Mouse (Mus musculus): ENCODE measurements at regions not wholly inside any gene's neighbourhood (a gene's known extent, or its start where the extent isn't known, plus 50 kb on each side); places are given as distances from the start of the nearest gene placed in this dataset.
A peak's percentile ranks its signal among the peaks of the same experiment; 100 is the strongest.

DNA sequence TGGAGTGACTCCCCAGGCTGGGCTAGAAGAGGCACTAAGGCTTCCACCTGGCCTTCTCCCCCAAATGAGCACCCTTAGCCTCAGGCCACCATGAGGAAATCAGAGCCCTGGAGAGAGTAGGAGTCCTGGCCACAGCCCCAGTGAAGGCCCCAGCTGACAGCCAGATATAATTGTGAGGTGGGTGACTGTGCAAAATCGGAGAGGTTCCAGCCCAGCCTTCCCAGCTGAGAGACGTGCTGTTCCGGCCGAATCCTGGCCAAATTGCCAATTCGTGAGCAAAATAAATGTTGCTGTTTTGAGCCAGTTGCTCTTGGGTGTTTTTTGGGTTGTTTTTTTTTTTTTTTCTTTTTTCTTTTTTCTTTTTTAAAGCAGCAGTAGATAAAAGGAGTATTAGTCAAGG lies 169.9 kb upstream of the Il12b start:
- DNase-seq, result no peak

DNA sequence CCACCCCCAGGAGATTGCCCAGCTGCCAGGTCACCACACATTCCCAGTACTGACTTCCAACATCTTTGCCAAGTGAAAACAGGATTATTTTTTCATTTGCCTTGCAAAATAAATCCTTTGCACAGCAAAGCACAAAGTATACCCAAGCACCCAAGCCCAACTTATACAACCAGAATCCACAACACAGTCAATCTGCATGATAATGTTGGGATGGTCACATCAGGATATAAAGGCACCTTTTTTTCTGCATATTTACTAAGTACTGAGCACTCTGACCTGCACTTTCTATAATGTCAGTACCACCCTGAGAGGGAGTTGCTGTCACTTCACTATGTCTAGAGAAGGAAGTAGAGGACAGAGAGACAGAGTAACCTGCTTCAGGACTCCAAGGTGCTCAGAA lies 164.4 kb upstream of the Il12b start:
- no peak for DNase-seq

DNA sequence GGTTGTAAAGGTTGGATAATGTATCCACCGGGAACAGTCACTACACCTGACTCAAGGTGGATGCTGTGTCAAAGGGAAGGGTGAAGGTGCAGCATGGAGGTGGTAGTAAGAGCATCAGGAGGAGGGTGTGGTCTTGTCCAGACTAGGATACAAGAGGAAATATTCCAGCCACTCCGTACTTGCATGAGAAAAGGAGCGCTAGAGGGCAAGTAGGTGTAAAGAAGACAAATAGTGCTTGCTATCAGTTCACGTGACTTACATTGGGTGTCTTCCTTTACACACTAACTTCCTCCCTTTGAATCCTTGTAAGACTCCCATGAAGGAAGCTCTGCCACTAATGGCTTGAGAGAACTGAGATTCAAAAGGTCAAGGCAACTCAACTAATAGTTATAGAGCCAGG lies 161.8 kb upstream of the Il12b start:
- no peak for DNase-seq

DNA sequence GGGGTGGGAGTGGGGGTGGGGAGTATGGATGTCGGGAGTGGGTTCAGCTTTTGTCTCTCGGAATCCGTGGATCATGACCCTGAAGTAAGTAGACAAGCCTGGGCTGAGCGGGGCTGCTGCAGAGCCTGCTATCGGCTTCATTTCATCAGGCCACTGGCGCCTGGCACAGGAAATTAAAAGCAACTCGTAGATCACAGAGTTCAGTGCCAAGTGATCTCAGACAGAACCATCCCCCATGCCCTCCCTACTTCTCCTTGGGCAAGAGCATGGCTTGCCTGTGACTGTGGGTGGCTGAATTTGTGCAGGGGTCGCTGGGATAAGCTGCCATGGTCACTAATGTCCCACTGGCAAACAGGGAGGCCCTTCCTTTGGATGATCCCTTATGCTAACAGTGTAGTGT lies 161.3 kb upstream of the Il12b start:
- DNase-seq, result peak; percentile 56

DNA sequence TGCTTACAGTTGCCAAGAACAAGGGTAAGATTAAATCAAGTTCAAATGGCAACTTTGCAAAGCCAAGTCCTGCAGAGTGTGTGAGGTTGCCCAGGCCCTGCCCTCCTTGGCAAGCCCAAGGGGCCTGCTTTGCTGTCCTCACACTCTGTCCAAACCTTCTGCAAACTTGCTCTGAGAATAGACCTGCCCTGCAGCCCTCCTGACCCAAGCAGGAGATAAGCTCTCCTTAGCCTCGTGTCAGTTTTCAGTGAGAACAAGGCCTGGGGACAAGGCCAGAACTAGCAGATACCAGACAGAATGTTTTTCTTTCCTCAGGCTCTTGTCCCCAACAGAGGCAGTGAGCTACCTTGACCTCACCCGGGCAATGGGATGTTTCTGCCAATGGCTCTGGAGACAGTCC lies 156.7 kb upstream of the Il12b start:
- DNase-seq, result peak; percentile 27

DNA sequence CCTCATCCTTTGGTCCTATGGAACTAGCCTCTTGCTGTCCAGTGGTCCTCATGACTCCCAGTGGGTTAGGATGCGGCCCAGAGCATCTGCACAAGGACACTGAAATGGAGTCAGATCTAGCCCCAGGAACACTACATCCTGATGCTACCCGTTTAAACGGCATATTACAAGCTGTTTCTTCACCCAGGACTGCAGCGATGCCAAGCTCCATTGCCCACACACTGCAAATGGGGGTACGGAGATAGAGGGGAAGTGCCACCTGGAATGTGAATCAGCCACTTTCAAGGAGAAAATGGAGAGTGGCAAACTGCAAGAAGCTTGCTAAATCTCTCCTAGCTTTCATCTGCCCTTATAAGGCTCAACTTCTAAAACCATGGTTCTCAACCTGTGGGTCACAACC lies 148.0 kb upstream of the Il12b start:
- DNase-seq, result no peak

DNA sequence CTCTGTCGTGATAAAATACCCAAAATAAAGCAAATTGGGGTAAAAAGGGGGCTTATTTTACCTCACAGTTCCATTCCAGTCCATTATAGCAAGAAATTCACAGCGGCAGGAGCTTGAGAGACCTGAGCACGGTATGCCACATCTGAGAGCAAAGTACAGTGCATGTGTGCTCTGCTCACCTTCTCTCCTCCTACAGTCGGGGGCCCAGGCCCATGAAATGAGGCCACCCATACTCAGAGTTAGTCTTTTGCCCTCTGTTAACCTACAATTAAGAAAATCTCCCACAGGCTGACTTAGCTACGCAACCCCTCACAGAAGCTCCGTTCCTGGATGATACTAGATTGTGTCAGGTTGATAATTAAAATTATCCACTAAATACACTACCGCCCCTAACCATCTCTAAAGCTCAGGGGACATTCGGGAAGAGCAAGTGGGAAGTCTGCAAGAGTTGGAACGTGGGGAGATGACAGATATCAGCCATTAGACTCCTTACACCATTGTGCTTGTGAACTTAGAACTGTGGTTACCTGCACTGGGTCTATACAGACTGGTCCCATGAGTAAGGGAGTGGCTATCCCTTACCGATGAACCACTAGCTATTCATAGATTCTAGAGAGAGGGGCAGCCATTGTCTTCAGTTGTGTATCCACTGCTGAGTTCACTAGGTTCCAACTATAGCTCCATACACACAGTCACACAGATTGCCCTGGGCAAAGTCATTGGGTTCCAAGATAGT lies 139.3 kb upstream of the Il12b start:
- no peak for DNase-seq

DNA sequence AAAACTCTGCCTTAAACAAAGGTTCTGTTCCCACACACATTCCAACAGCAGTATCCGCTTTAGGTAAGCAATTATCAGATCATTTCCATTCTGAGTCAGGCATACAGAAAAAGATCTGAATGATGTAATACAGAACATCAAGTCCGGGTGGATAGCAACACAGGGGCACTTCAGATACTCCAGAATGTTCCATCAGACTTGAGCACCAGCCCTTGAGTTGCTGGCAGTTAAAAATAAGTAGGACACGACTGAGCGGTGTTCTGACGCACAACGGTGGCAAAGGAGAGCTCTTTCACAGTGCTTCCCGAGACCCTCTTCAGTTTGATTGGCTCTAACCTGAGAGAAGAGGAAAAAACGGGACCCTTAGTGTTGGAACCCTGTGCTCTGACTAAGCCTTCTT lies 138.2 kb upstream of the Il12b start:
- no peak for DNase-seq

DNA sequence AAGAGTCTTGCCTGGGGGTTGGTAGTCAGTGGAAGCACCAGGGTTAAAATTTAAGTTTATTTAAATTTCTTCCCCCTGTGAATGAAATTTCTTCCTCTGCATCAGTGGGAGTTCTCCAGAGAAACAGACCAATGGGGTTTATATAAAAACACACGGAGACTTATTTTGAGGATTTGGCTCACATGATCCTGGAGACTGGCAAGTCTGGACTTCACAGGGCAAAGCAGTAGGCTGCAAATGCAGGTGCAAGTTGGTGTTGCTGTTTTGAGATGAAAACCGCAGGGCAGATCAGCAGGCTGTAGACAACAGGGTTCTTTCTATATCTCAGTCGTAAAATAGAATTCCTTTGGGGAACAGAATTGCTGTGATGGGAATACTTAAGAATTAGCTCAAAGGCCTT lies 137.3 kb upstream of the Il12b start:
- no peak for DNase-seq

DNA sequence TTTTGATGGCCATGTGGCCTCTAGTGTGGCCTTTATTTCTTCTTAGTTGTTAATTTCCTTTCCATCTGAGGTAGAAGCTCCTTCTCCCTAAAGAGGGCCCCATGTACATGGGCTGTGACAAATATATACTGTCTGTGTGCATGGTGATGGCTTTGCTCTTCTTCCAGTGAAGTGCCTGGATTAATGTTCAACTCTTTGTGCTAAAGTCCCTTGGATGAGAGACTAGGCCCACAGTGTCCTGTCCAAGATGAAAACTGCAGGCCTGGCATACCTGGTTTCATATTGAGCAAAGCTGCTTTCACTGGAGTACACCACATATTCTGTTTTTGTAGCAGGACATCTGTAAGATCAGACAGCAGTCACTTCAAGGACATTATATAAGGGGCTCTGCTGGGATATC lies 127.6 kb upstream of the Il12b start:
- DNase-seq, result no peak

DNA sequence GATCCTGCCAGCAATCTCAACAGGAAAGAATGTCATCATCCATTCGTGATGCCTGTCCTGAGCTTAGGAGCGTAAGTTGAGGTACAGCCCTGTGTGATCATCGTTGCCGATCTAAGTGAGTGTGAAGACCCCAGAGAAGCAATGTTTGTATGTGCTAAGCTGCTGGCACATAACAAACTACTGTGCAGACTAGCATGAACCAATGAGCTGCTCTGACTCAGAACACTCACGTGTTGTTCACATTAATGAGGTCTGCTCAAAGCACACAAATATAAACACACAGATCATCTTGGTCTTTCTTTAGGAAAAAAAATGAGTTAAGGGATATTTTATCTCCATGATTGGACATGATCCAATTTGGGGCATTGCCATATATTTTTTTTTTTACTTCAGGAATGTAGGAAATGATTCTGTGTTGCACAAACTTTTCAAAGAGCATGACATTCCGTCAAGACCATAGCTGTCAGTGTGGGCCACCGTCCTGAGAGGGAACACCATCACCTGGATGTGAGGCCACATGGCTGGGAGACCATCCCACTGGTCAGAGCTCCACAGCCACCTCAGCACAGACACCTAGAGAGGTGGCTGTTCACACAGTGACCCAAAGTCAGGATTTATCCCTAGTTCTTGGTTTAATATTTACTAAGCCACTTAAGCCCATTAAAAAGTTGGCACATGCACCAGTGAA lies 121.2 kb upstream of the Il12b start:
- DNase-seq, result no peak

DNA sequence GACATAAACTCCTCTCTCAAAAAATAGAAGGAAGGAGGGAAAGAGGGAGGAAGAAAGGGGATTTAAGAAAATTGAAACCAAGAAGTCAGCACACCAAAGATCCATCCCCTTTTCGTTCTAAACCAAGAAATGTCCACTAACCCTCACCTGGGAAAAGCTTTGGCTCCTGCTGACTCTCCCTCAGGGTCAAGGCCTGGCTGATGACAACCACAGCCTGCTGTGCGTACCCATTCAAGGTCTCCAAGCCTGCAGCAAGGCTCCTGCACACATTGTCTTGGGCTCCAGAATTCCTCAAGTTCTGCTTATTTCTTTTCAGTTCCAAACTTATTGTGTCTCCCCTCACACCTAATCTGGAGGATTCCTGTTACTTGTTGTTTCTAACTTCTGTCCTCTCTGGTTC lies 113.9 kb upstream of the Il12b start:
- DNase-seq, result peak; percentile 34

DNA sequence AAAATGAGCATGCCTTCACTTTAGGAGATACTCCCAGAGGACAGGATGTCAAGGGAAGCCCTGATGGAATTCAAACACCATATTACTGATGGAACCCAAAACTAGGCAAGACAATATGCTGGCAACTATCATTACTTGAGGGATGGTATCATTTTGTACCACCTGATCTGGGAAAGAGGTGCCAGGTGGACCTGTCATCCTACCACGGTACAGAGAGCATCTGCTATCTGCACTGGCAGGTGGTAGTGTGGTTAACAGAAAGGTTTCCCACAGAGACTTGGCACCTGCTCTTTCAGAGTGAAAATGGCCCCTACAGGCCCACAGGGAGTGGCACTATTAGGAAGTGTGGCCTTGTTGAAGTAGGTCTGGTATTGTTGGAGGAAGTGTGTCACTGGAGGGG lies 111.0 kb upstream of the Il12b start:
- DNase-seq, result no peak

DNA sequence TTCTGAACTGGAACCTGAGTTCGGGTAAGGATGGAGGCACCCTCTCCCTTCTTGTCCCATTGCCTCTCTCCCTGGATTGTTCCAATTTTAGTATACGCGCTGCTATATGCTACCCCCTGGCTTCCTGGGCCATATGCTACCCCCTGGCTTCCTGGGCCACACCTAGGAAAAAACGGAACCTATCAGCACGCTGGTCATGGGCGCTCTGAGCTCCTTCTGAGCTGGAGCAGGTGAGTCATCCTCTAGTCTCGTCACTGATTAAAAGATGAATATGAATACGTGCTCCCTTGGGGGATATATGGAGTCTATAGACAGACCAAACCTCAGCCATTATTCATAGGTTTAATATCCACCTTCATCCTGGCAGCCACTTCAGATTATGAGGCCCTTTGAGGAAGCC lies 96.1 kb upstream of the Il12b start:
- no peak for DNase-seq

DNA sequence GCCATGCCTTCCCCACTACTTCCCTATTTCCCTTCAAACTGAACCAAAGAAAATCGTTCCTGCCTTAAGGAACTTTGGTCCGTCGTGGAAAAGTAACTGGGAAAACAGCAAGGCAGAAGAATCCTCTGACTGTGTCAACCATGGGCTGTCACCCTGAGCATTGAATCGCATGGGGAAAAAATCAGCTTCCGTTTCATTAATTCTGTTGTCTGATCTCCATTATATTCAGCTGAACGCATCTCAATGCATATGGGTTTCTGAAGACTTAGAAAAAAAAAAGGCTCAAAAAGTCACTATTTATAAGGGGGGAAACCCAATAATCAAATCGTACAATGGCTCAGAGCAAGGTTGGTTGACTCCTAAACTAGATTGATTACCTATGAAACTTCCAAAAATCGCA lies 83.8 kb upstream of the Il12b start:
- DNase-seq, result no peak

DNA sequence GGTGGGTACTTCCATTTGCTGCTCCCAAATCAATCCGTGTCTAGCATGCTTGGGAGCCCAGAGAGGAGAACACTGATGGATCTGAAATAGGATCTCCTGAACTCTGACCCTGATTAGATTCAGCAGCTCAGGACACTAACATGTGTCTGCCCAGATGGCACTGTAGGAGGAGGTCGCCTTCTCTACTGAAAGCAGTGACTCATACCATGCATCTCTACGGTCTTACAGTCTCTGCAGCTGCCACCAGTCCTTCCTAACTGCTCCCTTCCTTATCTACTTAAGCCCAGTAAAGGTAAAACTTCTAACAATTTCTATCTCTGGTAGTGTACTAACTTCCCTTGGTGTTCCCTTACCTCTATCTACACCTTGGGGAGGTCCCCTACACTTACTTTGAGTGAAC lies 80.7 kb upstream of the Il12b start:
- no peak for DNase-seq

DNA sequence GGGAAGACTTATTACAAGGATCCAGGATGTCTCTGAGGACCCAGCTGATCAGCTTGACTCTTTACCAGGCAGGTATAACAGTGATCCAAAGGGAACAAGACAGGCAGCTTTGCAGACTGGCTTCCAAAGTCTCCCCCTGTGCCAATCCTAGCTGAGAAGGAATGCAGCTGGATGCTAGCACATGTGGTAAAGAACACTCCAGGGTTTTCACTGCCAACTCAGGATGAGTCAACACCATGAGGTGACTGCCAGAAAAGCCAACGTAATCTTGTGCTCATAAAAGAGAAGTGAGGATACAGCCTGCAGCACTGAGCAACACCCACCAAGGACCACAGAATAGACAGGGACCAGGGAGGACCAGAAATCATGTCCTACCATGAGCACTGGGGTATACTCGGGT lies 76.5 kb upstream of the Il12b start:
- peak; percentile 72 for DNase-seq

DNA sequence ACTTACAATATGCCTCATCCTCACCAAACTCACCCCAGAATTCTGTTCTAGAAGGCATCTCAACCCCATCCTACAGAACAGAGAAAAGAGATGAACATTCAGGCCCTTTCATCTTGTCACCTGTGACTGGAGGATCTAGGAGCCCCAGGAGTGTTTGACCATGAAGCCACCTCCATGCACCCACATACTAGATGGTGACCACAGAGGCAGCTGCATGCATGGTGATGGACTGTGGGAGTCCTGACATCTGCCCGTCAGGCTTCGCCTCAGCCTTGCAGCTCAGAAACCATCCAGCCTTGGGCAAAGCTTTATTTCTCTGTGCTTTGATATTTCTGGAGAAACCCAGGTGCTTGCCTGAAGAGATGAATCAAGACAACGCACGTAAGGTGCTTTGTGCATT lies 74.8 kb upstream of the Il12b start:
- no peak for DNase-seq

DNA sequence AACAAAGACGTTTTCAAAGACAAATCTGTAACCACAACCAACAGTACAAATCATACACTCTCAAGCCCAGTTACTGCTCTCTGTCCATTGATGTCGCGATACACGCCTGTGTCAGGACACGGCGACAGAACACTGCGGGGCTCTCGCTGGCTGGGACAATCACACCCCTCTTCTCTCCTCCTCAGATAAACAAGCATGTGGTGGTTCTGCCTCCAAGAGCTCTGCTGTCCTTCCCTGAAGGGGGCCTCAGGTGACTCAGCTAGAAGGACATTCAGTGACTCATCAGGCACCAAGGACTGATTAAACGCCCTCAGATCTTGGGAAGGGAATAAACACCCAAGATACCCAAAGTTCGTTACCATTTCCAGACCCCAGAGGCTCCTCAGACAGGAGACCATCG lies 74.3 kb upstream of the Il12b start:
- peak; percentile 69 for DNase-seq

DNA sequence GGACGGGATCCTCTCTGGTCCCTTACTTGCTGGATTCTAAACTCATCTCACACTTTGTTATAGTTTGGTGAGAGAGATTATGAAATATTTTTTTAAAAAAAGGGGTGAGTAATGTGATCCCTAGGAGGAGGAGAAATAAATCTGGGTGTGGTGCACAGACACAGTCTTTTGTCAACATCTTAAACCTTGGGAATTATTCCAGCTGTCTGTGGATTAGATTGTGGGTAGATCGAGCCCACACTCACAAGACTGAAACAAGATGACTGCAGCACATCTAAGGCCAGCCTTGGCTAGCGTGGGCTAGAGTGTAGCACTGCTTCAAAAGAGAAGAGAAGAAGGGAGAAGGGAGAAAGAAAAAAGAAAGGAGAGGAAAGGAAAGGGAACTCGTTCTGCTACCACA lies 70.4 kb upstream of the Il12b start:
- DNase-seq, result no peak

DNA sequence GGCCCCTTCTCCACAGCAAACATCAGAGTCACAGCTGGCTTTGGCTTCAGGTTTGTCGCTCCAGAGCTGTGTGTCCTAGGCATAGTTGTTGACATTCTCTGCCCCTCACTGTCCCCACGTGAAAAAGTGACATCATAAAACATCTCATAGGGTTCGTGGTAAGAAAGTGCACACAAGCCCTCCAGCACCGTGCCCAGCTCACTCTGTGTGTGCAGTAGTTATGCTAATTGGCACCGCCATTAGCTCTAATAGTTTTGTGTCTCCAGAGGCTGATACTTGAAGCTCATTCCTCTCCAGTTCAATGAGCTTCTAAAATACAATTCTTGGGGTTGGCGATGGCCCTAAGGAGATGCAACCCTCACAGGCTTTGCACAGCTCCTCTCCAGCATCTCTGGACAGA lies 69.4 kb upstream of the Il12b start:
- DNase-seq, result no peak

DNA sequence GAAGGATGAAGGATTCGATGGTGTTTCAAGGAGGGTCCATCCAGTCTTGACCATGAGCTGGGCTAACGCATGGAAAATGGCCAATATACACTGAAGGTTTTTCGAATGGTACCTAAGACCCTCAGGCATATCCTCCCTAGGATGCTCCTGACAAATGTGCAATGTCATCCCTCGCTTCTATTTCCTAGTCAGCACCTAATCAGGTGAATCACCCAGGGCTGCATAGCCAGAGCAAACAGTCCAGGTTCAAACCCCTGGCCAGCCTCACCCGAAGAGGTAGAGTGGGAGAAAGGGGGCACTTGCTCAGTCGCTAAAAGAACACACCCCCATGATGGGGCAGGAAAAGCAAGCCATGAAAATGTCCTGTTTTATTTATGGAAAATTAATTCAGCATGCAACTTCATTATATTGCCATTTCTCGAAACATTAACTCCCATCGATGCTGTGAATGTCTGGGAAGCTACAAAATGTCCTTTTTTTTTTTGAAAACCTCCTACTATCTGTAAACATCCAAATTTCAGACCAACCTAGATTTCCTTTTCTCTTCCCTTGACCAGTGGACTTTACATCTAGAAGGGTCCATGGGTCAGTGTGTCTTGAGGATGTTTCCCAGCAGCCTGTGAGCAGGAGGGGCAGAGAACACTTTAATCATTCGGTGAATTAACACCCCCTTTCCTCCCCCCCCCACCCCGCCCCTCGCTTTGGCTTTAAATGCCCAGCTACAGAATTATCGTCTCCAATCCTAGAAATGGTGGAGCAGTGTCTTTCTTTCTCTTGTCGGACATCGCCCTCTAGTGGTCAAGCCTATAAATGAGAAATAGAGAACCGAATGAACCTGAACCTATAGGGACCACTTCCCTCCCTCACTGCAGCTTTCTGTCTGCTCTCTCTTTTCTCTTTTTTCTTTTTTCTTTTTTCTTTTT lies 68.8 kb upstream of the Il12b start:
- DNase-seq, result peak; percentile 50

DNA sequence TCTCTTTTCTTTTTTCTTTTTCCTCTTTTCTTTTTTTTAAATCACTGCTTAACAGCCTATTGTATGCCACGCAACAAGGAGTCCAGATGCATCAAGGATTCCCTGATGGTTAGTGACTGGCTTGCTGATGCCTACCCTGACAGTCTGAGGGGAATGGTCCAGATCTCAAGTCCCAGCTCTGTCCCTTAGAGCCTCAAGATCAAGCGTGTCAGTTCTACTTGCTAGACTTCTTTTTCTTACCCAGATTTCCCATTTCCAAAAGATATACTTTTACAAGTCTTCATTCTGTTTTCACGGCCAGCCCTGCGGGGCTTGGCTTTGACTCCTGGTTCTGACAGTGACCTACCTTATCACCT lies 68.1 kb upstream of the Il12b start:
- no peak for DNase-seq
